Mouse (Mus musculus) intestine, embryonic 14.5 days (tissue): ENCODE measurements around the gene Mlxipl. TPM values are rescaled to one million over a fixed set of nuclear protein-coding genes. Genes with fewer than 3 reads are reported as not detected.
"Not testable (repeated sequence)": the region's sequence is repeated elsewhere in the genome, so short reads cannot be mapped to it uniquely, and the experiment has no call there.

Source experiments
- ATAC-seq: fragments of 200-750 bp; cut with Nextera tagmentation; replicated peaks from 2 replicates; pipeline ENCODE4 v1.8.0; 2017; ENCODE audit warnings: low read depth, moderate number of reproducible peaks, moderate TSS enrichment, moderate library complexity; ENCODE audit not compliant: low FRiP score, low TSS enrichment
- DNase-seq: peaks from one replicate; pipeline ENCODE4 v3.0.0-alpha.2; 2018; ENCODE audit warnings: low spot score
- H3K27ac ChIP-seq: fragments of 300-500 bp; sonication (generic); 2 replicates; pipeline ENCODE4 v1.5.1; 2014; ENCODE audit warnings: low read depth, mild to moderate bottlenecking, control low read depth
- H3K27me3 ChIP-seq: fragments of 300-500 bp; sonication (generic); replicated peaks from 2 replicates; pipeline ENCODE4 v1.6.1; 2014; ENCODE audit warnings: low read length, control low read depth; ENCODE audit not compliant: control insufficient read depth, insufficient read depth
- H3K36me3 ChIP-seq: fragments of 300-500 bp; sonication (generic); 2 replicates; pipeline ENCODE4 v1.6.1; 2014; ENCODE audit warnings: low read length, control low read depth; ENCODE audit not compliant: control insufficient read depth, insufficient read depth
- H3K4me1 ChIP-seq: fragments of 300-500 bp; sonication (generic); replicated peaks from 2 replicates; pipeline ENCODE4 v1.6.1; 2014; ENCODE audit warnings: low read length, control low read depth, mixed read lengths; ENCODE audit not compliant: control insufficient read depth, insufficient read depth
- H3K4me2 ChIP-seq: fragments of 300-500 bp; sonication (generic); 2 replicates; pipeline ENCODE4 v1.6.1; 2014; ENCODE audit warnings: low read length
- H3K4me3 ChIP-seq: fragments of 300-500 bp; sonication (generic); 2 replicates; pipeline ENCODE4 v1.5.1; 2014; ENCODE audit warnings: low read depth, low read length, control low read depth, mixed read lengths
- H3K9ac ChIP-seq: fragments of 300-500 bp; sonication (generic); 2 replicates; pipeline ENCODE4 v1.6.1; 2014; ENCODE audit warnings: mild to moderate bottlenecking, low read length
- H3K9me3 ChIP-seq: fragments of 300-500 bp; sonication (generic); 2 replicates; pipeline ENCODE4 v1.6.1; 2016; ENCODE audit warnings: low read length, control low read depth; ENCODE audit not compliant: control insufficient read depth
- WGBS: fragments of 180-500 bp; shearing (Covaris S2); extraction: QIAGEN DNeasy Blood & Tissue Kit; methylation state at CpG from one replicate; pipeline ENCODE4 v1.1.7; 2014; 5-methylcytosine and 5-hydroxymethylcytosine counted together
- polyA plus RNA-seq: library from polyadenylated mRNA; unstranded; fragments of >200 nt; fragmentation: Nextera tagmentation; extraction: Ambion mirVana; gene quantifications from 2 replicates; pipeline ENCODE4 v1.2.1, GENCODE M21; 2014

The Mlxipl gene
- polyA plus RNA-seq, 1 experiment from 2014 or later, result 6.4 TPM

DNA sequence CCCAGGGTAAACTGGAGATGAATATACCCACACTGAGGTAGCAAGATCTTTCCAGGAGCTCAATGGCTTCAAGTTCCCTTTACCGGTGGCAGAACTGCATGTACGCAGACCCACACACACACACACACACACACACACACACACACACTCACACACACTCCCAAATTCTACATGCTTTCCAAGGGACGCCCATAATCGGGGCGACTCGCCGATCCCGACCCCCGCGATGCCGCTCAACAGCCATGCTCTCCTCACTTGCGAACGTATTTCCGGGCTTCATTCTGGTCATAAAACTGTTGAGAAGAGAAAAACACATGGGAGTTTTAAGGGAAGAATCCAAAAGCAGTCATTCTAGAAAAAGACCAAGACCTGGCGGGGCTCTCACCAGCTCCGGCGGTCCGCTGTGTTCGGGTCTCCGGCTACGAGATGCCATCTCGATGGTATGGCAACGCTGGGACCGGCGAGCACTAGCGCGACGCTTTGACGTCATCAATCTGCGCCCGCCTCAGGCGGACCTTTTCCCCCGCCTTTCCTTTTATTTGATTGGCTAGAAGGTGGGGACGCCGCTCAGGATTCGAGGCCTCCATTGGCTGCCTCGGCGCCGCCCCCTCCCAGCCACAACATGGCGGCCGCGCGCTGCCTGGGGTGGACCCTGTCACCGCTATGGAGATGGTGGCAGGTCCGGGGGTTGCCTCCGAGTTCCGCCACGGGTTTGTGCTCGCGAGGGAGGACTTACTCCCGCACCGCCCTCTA is 25.9 kb upstream of the Mlxipl start, which contains the start of gene Dnajc30:
Gene Dnajc30 (plus strand): TSS at position 574 of the 753 bp plus-strand sequence.
- peak; percentile 96 for ATAC-seq
- Histone ChIP-seq H3K4me1 (peaks cover 15% of the 10 kb centered on the region), H3K36me3 (peaks cover 26% of the 10 kb centered on the region), H3K9me3 (no peaks in the 10 kb centered on the region), H3K27ac (no peak within 1 kb of the TSS), H3K4me3 (peak within 1 kb of the TSS; percentile 97), H3K9ac (peak within 1 kb of the TSS; percentile 90), H3K27me3 (no peaks in the 10 kb centered on the region), H3K4me2 (peak within 1 kb of the TSS; percentile 85)
- under 1% methylated on average over 52 of the region's 52 CpGs for whole genome bisulfite sequencing
- peak; percentile 98 for DNase-seq

DNA sequence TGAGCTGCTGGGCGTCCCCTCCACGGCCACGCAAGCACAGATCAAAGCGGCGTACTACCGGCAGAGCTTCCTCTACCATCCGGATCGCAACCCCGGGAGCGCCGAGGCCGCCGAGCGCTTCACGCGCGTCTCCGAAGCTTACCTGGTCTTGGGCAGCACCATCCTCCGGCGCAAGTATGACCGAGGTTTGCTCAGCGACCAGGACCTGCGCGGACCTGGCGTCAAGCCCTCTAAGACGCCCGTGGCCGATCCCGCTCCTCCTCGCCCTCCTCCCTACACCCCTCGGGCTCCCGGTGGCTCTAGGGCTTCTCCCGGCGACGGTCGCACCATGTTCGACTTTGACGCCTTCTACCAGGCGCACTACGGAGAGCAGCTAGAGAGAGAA is 25.3 kb upstream of the Mlxipl start:
- Histone ChIP-seq H3K4me3 (peak overlapping the region; percentile 97), H3K27ac (no peak overlapping the region), H3K4me1 (peaks cover 15% of the 10 kb centered on the region), H3K9me3 (no peaks in the 10 kb centered on the region), H3K36me3 (peaks cover 21% of the 10 kb centered on the region), H3K9ac (peak overlapping the region; percentile 90), H3K27me3 (no peaks in the 10 kb centered on the region), H3K4me2 (peak overlapping the region; percentile 84)
- DNase-seq, result peak; percentile 66
- peak; percentile 50 for ATAC-seq
- 0% methylated on average over 40 of the region's 40 CpGs for WGBS

DNA sequence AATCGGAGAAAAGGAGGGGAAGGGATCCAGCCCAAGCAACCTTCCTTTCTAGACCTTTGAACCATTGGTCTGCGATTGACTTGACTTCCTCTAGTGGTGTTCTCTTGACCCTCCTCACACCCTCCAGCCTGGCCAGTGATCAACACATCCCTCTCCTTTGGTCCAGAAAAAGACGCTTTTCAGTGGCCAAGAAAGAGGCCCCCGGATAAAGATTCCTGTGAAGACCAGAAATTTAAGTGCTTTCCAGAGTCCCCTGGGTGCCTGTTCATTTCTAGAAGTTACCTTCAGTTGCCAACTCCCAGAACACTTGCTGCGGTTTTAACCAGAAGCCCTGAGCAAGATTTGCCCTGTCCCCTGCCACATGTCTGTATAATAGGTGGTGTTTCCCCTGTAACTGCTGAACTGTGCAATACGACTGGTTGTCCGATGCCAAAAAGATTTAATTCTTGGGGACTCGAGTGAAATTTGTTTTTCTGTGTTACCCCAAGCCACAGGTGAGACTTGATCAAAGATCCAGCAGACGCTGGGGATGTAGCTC is 24.7 kb upstream of the Mlxipl start, which contains the start of gene Bud23:
Gene Bud23 (minus strand): TSS at position 51 of the 538 bp plus-strand sequence.
- H3K4me3 ChIP-seq, result peak within 1 kb of the TSS; percentile 97
- ATAC-seq, DNase-seq, H3K27ac ChIP-seq, H3K9me3 ChIP-seq, H3K27me3 ChIP-seq: not testable (repeated sequence)
- H3K9ac ChIP-seq, result peak within 1 kb of the TSS; percentile 90
- H3K36me3 ChIP-seq, result peaks cover 16% of the 10 kb centered on the region
- peaks cover 15% of the 10 kb centered on the region for H3K4me1 ChIP-seq
- WGBS, result 70% methylated on average over 9 of the region's 9 CpGs
- peak within 1 kb of the TSS; percentile 85 for H3K4me2 ChIP-seq

DNA sequence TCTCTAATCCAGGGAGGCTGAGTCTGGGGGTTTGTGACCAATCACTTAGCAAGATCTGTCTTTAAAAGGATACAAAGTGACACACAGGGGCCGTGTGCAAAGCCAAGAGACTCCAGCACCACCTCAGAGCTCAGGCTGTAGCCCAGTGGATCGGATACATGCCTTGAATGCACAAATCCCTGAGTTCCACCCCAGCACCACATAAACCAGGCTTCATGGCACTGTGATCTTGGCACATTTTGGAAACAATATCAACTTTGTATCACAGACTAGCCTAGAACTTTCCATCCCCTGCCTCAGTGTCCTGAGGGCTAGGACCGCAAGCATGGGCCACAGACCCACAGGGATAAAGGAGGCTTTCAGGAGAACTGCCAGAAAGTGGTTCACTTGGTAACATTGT is 23.7 kb upstream of the Mlxipl start:
- 90% methylated on average over 3 of the region's 3 CpGs for WGBS
- H3K27me3 ChIP-seq, result no peaks in the 10 kb centered on the region
- no peak overlapping the region for H3K27ac ChIP-seq
- no peaks in the 10 kb centered on the region for H3K9me3 ChIP-seq
- ATAC-seq (no peak), DNase-seq (no peak)
- H3K4me1 ChIP-seq, result peaks cover 15% of the 10 kb centered on the region
- H3K9ac ChIP-seq, result no peak overlapping the region
- no peak overlapping the region for H3K4me2 ChIP-seq
- H3K4me3 ChIP-seq, result no peak overlapping the region
- H3K36me3 ChIP-seq, result peaks cover 6% of the 10 kb centered on the region

DNA sequence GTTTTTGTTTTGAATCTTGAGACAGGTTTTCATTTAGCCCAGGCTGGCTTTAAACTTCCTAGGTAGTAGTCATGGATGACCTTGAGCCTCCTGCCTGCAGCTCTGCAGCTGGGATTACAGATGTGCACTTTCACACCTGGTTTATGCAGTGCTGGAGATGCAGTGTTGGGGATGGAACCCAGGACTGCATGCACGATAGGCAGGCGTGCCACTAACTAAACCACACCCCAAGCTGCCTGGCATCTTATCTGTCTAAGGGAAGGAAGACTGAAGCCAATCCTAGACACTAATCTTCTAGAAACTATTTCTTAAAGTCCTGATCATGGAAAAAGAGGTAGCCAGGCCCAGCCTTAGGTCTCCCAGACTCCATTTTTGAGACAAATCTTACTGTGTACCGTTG is 19.2 kb upstream of the Mlxipl start:
- no peaks in the 10 kb centered on the region for H3K27me3 ChIP-seq
- no peaks in the 10 kb centered on the region for H3K9me3 ChIP-seq
- no peak for DNase-seq
- no peak overlapping the region for H3K4me2 ChIP-seq
- 88% methylated on average over 3 of the region's 3 CpGs for WGBS
- ATAC-seq, result no peak
- no peak overlapping the region for H3K27ac ChIP-seq
- peaks cover 14% of the 10 kb centered on the region for H3K4me1 ChIP-seq
- no peak overlapping the region for H3K4me3 ChIP-seq
- H3K9ac ChIP-seq, result no peak overlapping the region
- peaks cover 6% of the 10 kb centered on the region for H3K36me3 ChIP-seq

DNA sequence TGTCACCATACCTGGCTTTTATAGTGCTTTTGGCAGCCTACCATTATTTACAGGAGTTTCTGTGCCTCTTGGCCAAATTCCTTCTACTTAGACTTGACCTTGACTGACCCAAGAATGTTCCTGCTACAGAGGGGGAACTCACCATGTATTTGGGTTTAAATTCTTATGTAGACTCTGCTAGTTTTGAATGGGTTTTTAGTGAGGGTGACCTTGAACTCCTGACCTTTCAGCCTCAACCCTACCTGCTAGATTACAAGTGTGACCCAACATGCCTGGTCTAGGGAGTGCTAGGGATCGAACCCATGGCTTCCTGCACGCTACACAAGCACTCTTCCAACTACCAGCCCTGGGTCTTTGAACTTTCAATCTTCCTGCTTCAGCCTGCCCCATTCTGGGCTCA is 17.6 kb upstream of the Mlxipl start:
- 94% methylated on average over 2 of the region's 2 CpGs for WGBS

DNA sequence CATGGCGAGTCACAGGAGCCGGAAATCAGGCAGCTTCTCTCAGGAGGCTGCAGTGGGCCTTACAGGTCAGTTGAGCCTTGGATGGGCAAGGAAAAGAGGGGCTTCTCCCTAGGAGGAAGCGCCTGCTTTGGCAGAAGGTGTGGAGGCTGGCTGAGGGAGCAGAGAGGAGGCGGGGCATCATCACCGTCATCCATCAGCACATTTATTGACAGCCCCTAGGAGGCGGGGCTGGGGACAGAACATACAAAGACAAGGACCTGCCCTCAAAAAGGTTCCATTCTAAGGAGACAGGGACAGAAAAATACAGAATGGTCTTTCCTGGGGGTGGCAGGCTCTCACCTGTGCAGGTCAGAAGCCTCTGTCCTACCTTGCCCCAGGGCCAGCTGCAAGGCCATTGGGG is 17.0 kb upstream of the Mlxipl start:
- ATAC-seq (no peak), DNase-seq (no peak)
- Histone ChIP-seq H3K4me1 (peaks cover 17% of the 10 kb centered on the region), H3K9me3 (no peaks in the 10 kb centered on the region), H3K4me2 (no peak overlapping the region), H3K9ac (no peak overlapping the region), H3K36me3 (peaks cover 7% of the 10 kb centered on the region), H3K4me3 (no peak overlapping the region), H3K27ac (no peak overlapping the region), H3K27me3 (no peaks in the 10 kb centered on the region)
- 65% methylated on average over 6 of the region's 6 CpGs for WGBS

More for the DNA sequence above, 17.6 kb upstream of the Mlxipl start:
- no peak overlapping the region for H3K4me3 ChIP-seq
- H3K9ac ChIP-seq, result no peak overlapping the region
- no peak overlapping the region for H3K4me2 ChIP-seq
- no peaks in the 10 kb centered on the region for H3K9me3 ChIP-seq
- H3K36me3 ChIP-seq, result peaks cover 7% of the 10 kb centered on the region
- ATAC-seq, result no peak
- no peaks in the 10 kb centered on the region for H3K27me3 ChIP-seq
- peaks cover 16% of the 10 kb centered on the region for H3K4me1 ChIP-seq
- H3K27ac ChIP-seq, result no peak overlapping the region
- DNase-seq, result no peak

DNA sequence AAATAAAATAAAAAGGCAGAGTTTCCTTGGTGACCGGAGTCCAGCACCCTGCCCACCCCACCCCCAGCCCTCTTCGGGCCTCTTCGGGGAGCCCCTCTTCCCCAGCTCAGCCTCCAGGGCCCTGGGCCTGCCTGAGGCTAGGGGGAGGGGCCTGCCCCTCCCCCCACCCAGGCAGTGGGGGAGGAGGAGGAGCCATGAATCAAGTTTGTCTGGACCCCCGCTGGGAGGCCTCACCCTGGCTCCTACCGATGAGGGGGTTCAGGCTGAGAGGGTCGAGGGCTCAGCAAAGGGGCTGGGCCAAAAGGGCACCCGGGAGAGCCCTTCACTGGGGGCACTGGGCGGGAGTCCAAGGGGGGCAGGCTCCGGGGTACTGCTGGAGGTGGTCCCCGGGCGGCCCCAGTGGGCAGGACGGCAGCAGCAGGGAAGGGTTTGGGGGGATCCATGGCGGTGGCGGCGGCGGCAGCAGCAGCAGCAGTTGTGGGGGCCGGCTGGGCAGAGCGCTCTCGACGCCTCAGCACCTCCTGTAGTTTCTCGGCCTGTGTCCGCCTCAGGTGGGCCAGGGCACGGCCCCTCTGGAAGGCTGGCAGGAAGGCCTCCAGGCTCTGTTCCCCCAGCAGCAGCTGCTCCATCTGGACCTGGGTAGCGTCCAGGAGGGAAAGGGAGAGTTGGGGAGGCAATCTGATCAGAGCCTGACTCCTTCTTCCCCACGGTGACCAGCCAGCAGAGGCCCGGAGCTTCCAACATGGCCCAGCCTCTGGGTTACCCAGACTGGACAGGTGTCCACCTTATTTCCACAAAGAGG is 16.1 kb upstream of the Mlxipl start:
- H3K27ac ChIP-seq, result no peak overlapping the region
- ATAC-seq (no peak), DNase-seq (no peak)
- H3K9me3 ChIP-seq, result no peaks in the 10 kb centered on the region
- 24% methylated on average over 25 of the region's 26 CpGs for WGBS
- no peak overlapping the region for H3K4me3 ChIP-seq
- H3K36me3 ChIP-seq, result peaks cover 7% of the 10 kb centered on the region
- H3K4me2 ChIP-seq, result peak overlapping the region; percentile 39
- 0 out of 2 replicates have a peak overlapping the region, but pooled peaks have one; percentile 27 for H3K9ac ChIP-seq
- no peaks in the 10 kb centered on the region for H3K27me3 ChIP-seq
- H3K4me1 ChIP-seq, result peaks cover 17% of the 10 kb centered on the region
